Mouse (Mus musculus) heart, embryonic 12.5 days (tissue): ENCODE results near the gene Slc5a11. TPM values are rescaled to one million over a fixed set of nuclear protein-coding genes. Genes with fewer than 3 reads are reported as not detected.

Experiments
- ATAC-seq: fragments of 200-750 bp; cut with Nextera tagmentation; 2 replicates; pipeline ENCODE4 v1.8.0; 2017; ENCODE audit warnings: moderate TSS enrichment, moderate library complexity; ENCODE audit not compliant: insufficient number of reproducible peaks, low FRiP score
- H3K27ac ChIP-seq: fragments of 300-500 bp; sonication (generic); 2 replicates; pipeline ENCODE4 v1.5.1; 2016; ENCODE audit warnings: mild to moderate bottlenecking, moderate library complexity; ENCODE audit not compliant: poor library complexity, severe bottlenecking
- H3K27me3 ChIP-seq: fragments of 300-500 bp; sonication (generic); replicated peaks from 2 replicates; pipeline ENCODE4 v1.6.1; 2016; ENCODE audit warnings: mild to moderate bottlenecking, moderate library complexity
- H3K36me3 ChIP-seq: fragments of 300-500 bp; sonication (generic); 2 replicates; pipeline ENCODE4 v1.6.1; 2016; ENCODE audit warnings: mild to moderate bottlenecking, moderate library complexity
- H3K4me1 ChIP-seq: fragments of 300-500 bp; sonication (generic); replicated peaks from 2 replicates; pipeline ENCODE4 v1.6.1; 2016; ENCODE audit warnings: mild to moderate bottlenecking
- H3K4me2 ChIP-seq: fragments of 300-500 bp; sonication (generic); 2 replicates; pipeline ENCODE4 v1.6.1; 2016; ENCODE audit warnings: mild to moderate bottlenecking, moderate library complexity
- H3K4me3 ChIP-seq: fragments of 300-500 bp; sonication (generic); 2 replicates; pipeline ENCODE4 v1.5.1; 2016; ENCODE audit warnings: mild to moderate bottlenecking
- H3K9ac ChIP-seq: fragments of 300-500 bp; sonication (generic); 2 replicates; pipeline ENCODE4 v1.6.1; 2016; ENCODE audit warnings: mild to moderate bottlenecking, moderate library complexity
- H3K9me3 ChIP-seq: fragments of 300-500 bp; sonication (generic); replicated peaks from 2 replicates; pipeline ENCODE4 v1.6.1; 2016; ENCODE audit warnings: mild to moderate bottlenecking, moderate library complexity
- WGBS: fragments of 180-500 bp; shearing (Covaris S2); methylation state at CpG from one replicate; pipeline ENCODE4 v1.1.7; 2016; 5-methylcytosine and 5-hydroxymethylcytosine counted together
- polyA plus RNA-seq: library from polyadenylated mRNA; unstranded; fragments of >200 nt; fragmentation: Nextera tagmentation; extraction: Ambion mirVana; gene quantifications from 2 replicates; pipeline ENCODE4 v1.2.1, GENCODE M21; 2016

Gene Slc5a11
- 0.15 and 0.34 TPM in 2 replicates for polyA plus RNA-seq

- peak; percentile 43 for ATAC-seq
- Histone ChIP-seq H3K4me2 (no peak within 1 kb of the TSS), H3K9me3 (no peaks in the 10 kb centered on the region), H3K27me3 (no peaks in the 10 kb centered on the region), H3K4me3 (no peak within 1 kb of the TSS), H3K4me1 (peaks cover 18% of the 10 kb centered on the region), H3K36me3 (no peaks in the 10 kb centered on the region), H3K9ac (peak within 1 kb of the TSS; percentile 29; the same call in 1 of the 2 replicates), H3K27ac (no peak within 1 kb of the TSS)
- WGBS, result 29% methylated on average over 8 of the region's 8 CpGs
These were observed at the start of gene Slc5a11 for GRCm38 (mm10) chr7:123214365-123215075. Gene Slc5a11 (plus strand): TSS chr7:123214780.

GRCm38 (mm10) chr7:123167436-123167835 is 47.1 kb upstream of the Slc5a11 start:
- H3K4me2 ChIP-seq, result no peak overlapping the region
- peaks cover 94% of the 10 kb centered on the region for H3K36me3 ChIP-seq
- no peak overlapping the region for H3K9ac ChIP-seq
- H3K4me3 ChIP-seq, result no peak overlapping the region
- no peaks in the 10 kb centered on the region for H3K27me3 ChIP-seq
- no peaks in the 10 kb centered on the region for H3K9me3 ChIP-seq
- 87% methylated on average over 2 of the region's 2 CpGs for WGBS
- ATAC-seq, result no peak
- H3K27ac ChIP-seq, result no peak overlapping the region
- peaks cover 7% of the 10 kb centered on the region for H3K4me1 ChIP-seq

- Histone ChIP-seq H3K4me1 (0 out of 2 replicates have a peak, but pooled peaks cover 3% of the 10 kb centered on the region), H3K4me3 (no peak overlapping the region), H3K36me3 (peaks cover 91% of the 10 kb centered on the region), H3K27ac (no peak overlapping the region), H3K9me3 (no peaks in the 10 kb centered on the region), H3K27me3 (no peaks in the 10 kb centered on the region), H3K4me2 (no peak overlapping the region), H3K9ac (no peak overlapping the region)
- ATAC-seq, result no peak
- 89% methylated on average over 2 of the region's 2 CpGs for WGBS
These were observed 45.0 kb upstream of the Slc5a11 start for GRCm38 (mm10) chr7:123169618-123170017.

GRCm38 (mm10) chr7:123172101-123172500 is 42.5 kb upstream of the Slc5a11 start:
- WGBS, result 70% methylated on average over 5 of the region's 5 CpGs
- no peak for ATAC-seq
- Histone ChIP-seq H3K9me3 (no peaks in the 10 kb centered on the region), H3K36me3 (peaks cover 86% of the 10 kb centered on the region), H3K4me1 (0 out of 2 replicates have a peak, but pooled peaks cover 3% of the 10 kb centered on the region), H3K9ac (no peak overlapping the region), H3K4me3 (no peak overlapping the region), H3K4me2 (no peak overlapping the region), H3K27me3 (no peaks in the 10 kb centered on the region), H3K27ac (no peak overlapping the region)

GRCm38 (mm10) chr7:123177215-123177614 is 37.4 kb upstream of the Slc5a11 start:
- no peaks in the 10 kb centered on the region for H3K9me3 ChIP-seq

GRCm38 (mm10) chr7:123181787-123182701 is 32.5 kb upstream of the Slc5a11 start:
- H3K27me3 ChIP-seq, result no peaks in the 10 kb centered on the region
- no peak overlapping the region for H3K27ac ChIP-seq
- no peak overlapping the region for H3K9ac ChIP-seq
- no peaks in the 10 kb centered on the region for H3K4me1 ChIP-seq
- no peak overlapping the region for H3K4me2 ChIP-seq
- WGBS, result 87% methylated on average over 20 of the region's 20 CpGs
- ATAC-seq, result no peak
- H3K36me3 ChIP-seq, result peaks cover 85% of the 10 kb centered on the region
- no peak overlapping the region for H3K4me3 ChIP-seq
- no peaks in the 10 kb centered on the region for H3K9me3 ChIP-seq

More at GRCm38 (mm10) chr7:123177215-123177614, 37.4 kb upstream of the Slc5a11 start:
- H3K36me3 ChIP-seq, result peaks cover 83% of the 10 kb centered on the region
- ATAC-seq, result no peak
- H3K9ac ChIP-seq, result no peak overlapping the region
- no peak overlapping the region for H3K4me2 ChIP-seq
- H3K27ac ChIP-seq, result no peak overlapping the region
- H3K4me1 ChIP-seq, result no peaks in the 10 kb centered on the region
- H3K4me3 ChIP-seq, result no peak overlapping the region
- H3K27me3 ChIP-seq, result no peaks in the 10 kb centered on the region

- no peak overlapping the region for H3K9ac ChIP-seq
- H3K27ac ChIP-seq, result no peak overlapping the region
- no peak for ATAC-seq
- H3K36me3 ChIP-seq, result peaks cover 89% of the 10 kb centered on the region
- 92% methylated on average over 1 of the region's 1 CpGs for WGBS
- H3K27me3 ChIP-seq, result no peaks in the 10 kb centered on the region
- H3K4me1 ChIP-seq, result no peaks in the 10 kb centered on the region
- no peak overlapping the region for H3K4me2 ChIP-seq
- H3K9me3 ChIP-seq, result no peaks in the 10 kb centered on the region
- no peak overlapping the region for H3K4me3 ChIP-seq
These were observed 29.7 kb upstream of the Slc5a11 start for GRCm38 (mm10) chr7:123184891-123185290.

GRCm38 (mm10) chr7:123186463-123186862 is 28.1 kb upstream of the Slc5a11 start:
- H3K36me3 ChIP-seq, result peaks cover 89% of the 10 kb centered on the region
- no peak overlapping the region for H3K9ac ChIP-seq
- H3K4me1 ChIP-seq, result no peaks in the 10 kb centered on the region
- H3K4me3 ChIP-seq, result no peak overlapping the region
- no peak overlapping the region for H3K27ac ChIP-seq
- WGBS, result 85% methylated on average over 6 of the region's 6 CpGs
- no peaks in the 10 kb centered on the region for H3K9me3 ChIP-seq
- H3K4me2 ChIP-seq, result no peak overlapping the region
- no peak for ATAC-seq
- no peaks in the 10 kb centered on the region for H3K27me3 ChIP-seq

GRCm38 (mm10) chr7:123187246-123187645 is 27.3 kb upstream of the Slc5a11 start:
- Histone ChIP-seq H3K27me3 (no peaks in the 10 kb centered on the region), H3K36me3 (peaks cover 89% of the 10 kb centered on the region), H3K9me3 (no peaks in the 10 kb centered on the region), H3K4me2 (no peak overlapping the region), H3K4me1 (no peaks in the 10 kb centered on the region), H3K4me3 (no peak overlapping the region), H3K9ac (no peak overlapping the region), H3K27ac (no peak overlapping the region)
- ATAC-seq, result no peak
- 85% methylated on average over 4 of the region's 4 CpGs for WGBS

- H3K4me3 ChIP-seq, result no peak overlapping the region
- WGBS, result 85% methylated on average over 3 of the region's 3 CpGs
- no peak for ATAC-seq
- no peak overlapping the region for H3K4me2 ChIP-seq
- no peaks in the 10 kb centered on the region for H3K4me1 ChIP-seq
- H3K9me3 ChIP-seq, result no peaks in the 10 kb centered on the region
- no peak overlapping the region for H3K9ac ChIP-seq
- H3K27ac ChIP-seq, result no peak overlapping the region
- H3K27me3 ChIP-seq, result no peaks in the 10 kb centered on the region
- H3K36me3 ChIP-seq, result peaks cover 92% of the 10 kb centered on the region
These were observed 26.1 kb upstream of the Slc5a11 start for GRCm38 (mm10) chr7:123188462-123188861.

GRCm38 (mm10) chr7:123189762-123190161 is 24.8 kb upstream of the Slc5a11 start:
- H3K27ac ChIP-seq, result no peak overlapping the region
- no peaks in the 10 kb centered on the region for H3K4me1 ChIP-seq
- no peak overlapping the region for H3K9ac ChIP-seq
- H3K4me3 ChIP-seq, result no peak overlapping the region
- 95% methylated on average over 8 of the region's 8 CpGs for WGBS
- H3K27me3 ChIP-seq, result no peaks in the 10 kb centered on the region
- H3K36me3 ChIP-seq, result peaks cover 89% of the 10 kb centered on the region
- ATAC-seq, result no peak
- no peak overlapping the region for H3K4me2 ChIP-seq
- H3K9me3 ChIP-seq, result no peaks in the 10 kb centered on the region
